Mouse (Mus musculus): ENCODE measurements around the gene Ccdc34. TPM values are rescaled to one million over a fixed set of nuclear protein-coding genes. Genes with fewer than 3 reads are reported as not detected.

The Ccdc34 gene
- polyA plus RNA-seq, 1 experiment = 11.0 TPM

- Histone ChIP-seq H3ac (ENCODE audit: control insufficient read depth, insufficient read length) (no peak overlapping the region), H3K79me2 (ENCODE audit: control insufficient read depth, insufficient read depth) (no peaks in the 10 kb centered on the region), H3K4me2 (ENCODE audit: low read depth) (peak overlapping the region; percentile 0), H3K27me3 (ENCODE audit: control insufficient read depth, insufficient read depth, insufficient read length) (no peaks in the 10 kb centered on the region), H3K4me3 (no peak overlapping the region), H3K36me3 (ENCODE audit: control insufficient read depth, insufficient read depth) (no peaks in the 10 kb centered on the region)
- no peak for TF ChIP-seq USF1 (IDR thresholded peaks at IDR 0.05; ENCODE audit: low read depth)
- TF ChIP-seq E2F4 (IDR thresholded peaks at IDR 0.05; ENCODE audit: insufficient read depth) = no peak
- no peak for TF ChIP-seq CEBPB (IDR thresholded peaks at IDR 0.05; ENCODE audit: insufficient read depth, poor library complexity, severe bottlenecking)
- TF ChIP-seq POLR2AphosphoS2 (IDR thresholded peaks at IDR 0.05; ENCODE audit: insufficient read length, low read depth) = no peak
- TF ChIP-seq TCF12 (IDR thresholded peaks at IDR 0.05; ENCODE audit: insufficient read depth, poor library complexity, severe bottlenecking) = no peak
- no peak for TF ChIP-seq MYOG (IDR thresholded peaks at IDR 0.05; ENCODE audit: control insufficient read depth in 1 of 3, insufficient read depth in 1 of 3, insufficient read length in 2 of 3, low read depth in 2 of 3)
- TF ChIP-seq MAX (IDR thresholded peaks at IDR 0.05; ENCODE audit: low read depth) = no peak
- TF ChIP-seq MYOD1 (IDR thresholded peaks at IDR 0.05; ENCODE audit: control insufficient read depth in 1 of 3, insufficient read length in 2 of 3, low read depth in 2 of 3) = no peak
These were observed 131.6 kb downstream of the Ccdc34 start for GRCm38 (mm10) chr2:110149246-110149645.

DNA sequence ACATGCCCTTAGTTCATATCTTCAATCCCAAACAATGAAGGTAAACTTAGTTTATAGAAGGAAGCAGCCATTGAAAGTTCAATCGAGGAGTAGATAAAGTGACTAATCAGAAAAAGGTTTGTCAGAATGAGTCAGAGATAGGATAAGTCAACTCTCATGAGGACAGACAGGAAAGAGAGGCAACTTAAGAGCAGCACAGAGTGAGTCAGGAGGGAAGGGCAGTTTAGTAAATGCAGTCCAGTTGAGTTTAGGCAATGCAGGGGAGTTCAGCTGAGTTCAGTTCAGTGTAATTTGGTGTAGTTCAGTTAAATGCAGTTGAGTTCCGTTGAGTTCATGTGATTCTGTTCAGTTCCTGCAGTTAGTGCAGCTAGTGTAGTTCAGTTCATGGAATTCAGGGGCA lies 138.7 kb downstream of the Ccdc34 start:
- H3K4me3 ChIP-seq = no peak overlapping the region
- TF ChIP-seq POLR2AphosphoS2 (IDR thresholded peaks at IDR 0.05; ENCODE audit: insufficient read length, low read depth) (no peak), POLR2A (IDR thresholded peaks at IDR 0.05; ENCODE audit: insufficient read length, low read depth) (no peak), MYOG (IDR thresholded peaks at IDR 0.05; ENCODE audit: control insufficient read depth in 1 of 3, insufficient read depth in 1 of 3, insufficient read length in 2 of 3, low read depth in 2 of 3) (no peak), TCF12 (IDR thresholded peaks at IDR 0.05; ENCODE audit: insufficient read depth, poor library complexity, severe bottlenecking) (no peak), MYOD1 (IDR thresholded peaks at IDR 0.05; ENCODE audit: control insufficient read depth in 1 of 3, insufficient read length in 2 of 3, low read depth in 2 of 3) (no peak), REST (IDR thresholded peaks at IDR 0.05; ENCODE audit: insufficient read depth, insufficient read length) (no peak), TCF3 (IDR thresholded peaks at IDR 0.05; ENCODE audit: insufficient read length, low read depth) (no peak), CEBPB (IDR thresholded peaks at IDR 0.05; ENCODE audit: insufficient read depth, poor library complexity, severe bottlenecking) (no peak), USF1 (IDR thresholded peaks at IDR 0.05; ENCODE audit: low read depth) (no peak), SRF (IDR thresholded peaks at IDR 0.05; ENCODE audit: control insufficient read depth, insufficient read length, low read depth) (no peak), MAX (IDR thresholded peaks at IDR 0.05; ENCODE audit: low read depth) (no peak), E2F4 (IDR thresholded peaks at IDR 0.05; ENCODE audit: insufficient read depth) (no peak)
- H3K79me2 ChIP-seq (ENCODE audit: control insufficient read depth, insufficient read depth) = no peaks in the 10 kb centered on the region
- H3K27me3 ChIP-seq (ENCODE audit: control insufficient read depth, insufficient read depth, insufficient read length) = no peaks in the 10 kb centered on the region
- H3K4me2 ChIP-seq (ENCODE audit: low read depth) = no peak overlapping the region
- H3ac ChIP-seq (ENCODE audit: control insufficient read depth, insufficient read length) = no peak overlapping the region
- no peaks in the 10 kb centered on the region for H3K36me3 ChIP-seq (ENCODE audit: control insufficient read depth, insufficient read depth)

- no peaks in the 10 kb centered on the region for H3K79me2 ChIP-seq (ENCODE audit: control insufficient read depth, insufficient read depth)
- TF ChIP-seq REST (IDR thresholded peaks at IDR 0.05; ENCODE audit: insufficient read depth, insufficient read length) (no peak), MAX (IDR thresholded peaks at IDR 0.05; ENCODE audit: low read depth) (no peak), TCF12 (IDR thresholded peaks at IDR 0.05; ENCODE audit: insufficient read depth, poor library complexity, severe bottlenecking) (peak; percentile 12), TCF3 (IDR thresholded peaks at IDR 0.05; ENCODE audit: insufficient read length, low read depth) (no peak), MYOD1 (IDR thresholded peaks at IDR 0.05; ENCODE audit: control insufficient read depth in 1 of 3, insufficient read length in 2 of 3, low read depth in 2 of 3) (peak in 1 of 3 experiments; percentile 35), CEBPB (IDR thresholded peaks at IDR 0.05; ENCODE audit: insufficient read depth, poor library complexity, severe bottlenecking) (0 out of 2 replicates have a peak, but pooled peaks have one; percentile 25), E2F4 (IDR thresholded peaks at IDR 0.05; ENCODE audit: insufficient read depth) (no peak)
These were observed 147.4 kb downstream of the Ccdc34 start for GRCm38 (mm10) chr2:110165003-110165402.

GRCm38 (mm10) chr2:110167694-110168093 lies 150.1 kb downstream of the Ccdc34 start:
- H3K4me2 ChIP-seq (ENCODE audit: low read depth) = peak overlapping the region; percentile 53
- TF ChIP-seq TCF3 (IDR thresholded peaks at IDR 0.05; ENCODE audit: insufficient read length, low read depth) = no peak
- no peak for TF ChIP-seq SRF (IDR thresholded peaks at IDR 0.05; ENCODE audit: control insufficient read depth, insufficient read length, low read depth)
- TF ChIP-seq MYOG (IDR thresholded peaks at IDR 0.05; ENCODE audit: control insufficient read depth in 1 of 3, insufficient read depth in 1 of 3, insufficient read length in 2 of 3, low read depth in 2 of 3) = no peak
- TF ChIP-seq CEBPB (IDR thresholded peaks at IDR 0.05; ENCODE audit: insufficient read depth, poor library complexity, severe bottlenecking) = 0 out of 2 replicates have a peak, but pooled peaks have one; percentile 24
- TF ChIP-seq USF1 (IDR thresholded peaks at IDR 0.05; ENCODE audit: low read depth) = peak; percentile 79
- no peaks in the 10 kb centered on the region for H3K79me2 ChIP-seq (ENCODE audit: control insufficient read depth, insufficient read depth)
- H3K27me3 ChIP-seq (ENCODE audit: control insufficient read depth, insufficient read depth, insufficient read length) = no peaks in the 10 kb centered on the region
- H3ac ChIP-seq (ENCODE audit: control insufficient read depth, insufficient read length) = no peak overlapping the region
- no peaks in the 10 kb centered on the region for H3K36me3 ChIP-seq (ENCODE audit: control insufficient read depth, insufficient read depth)
- H3K4me3 ChIP-seq = no peak overlapping the region

More at GRCm38 (mm10) chr2:110165003-110165402, 147.4 kb downstream of the Ccdc34 start:
- H3ac ChIP-seq (ENCODE audit: control insufficient read depth, insufficient read length) = no peak overlapping the region
- no peaks in the 10 kb centered on the region for H3K36me3 ChIP-seq (ENCODE audit: control insufficient read depth, insufficient read depth)
- H3K4me3 ChIP-seq = no peak overlapping the region
- H3K4me2 ChIP-seq (ENCODE audit: low read depth) = peak overlapping the region; percentile 77
- H3K27me3 ChIP-seq (ENCODE audit: control insufficient read depth, insufficient read depth, insufficient read length) = no peaks in the 10 kb centered on the region

DNA sequence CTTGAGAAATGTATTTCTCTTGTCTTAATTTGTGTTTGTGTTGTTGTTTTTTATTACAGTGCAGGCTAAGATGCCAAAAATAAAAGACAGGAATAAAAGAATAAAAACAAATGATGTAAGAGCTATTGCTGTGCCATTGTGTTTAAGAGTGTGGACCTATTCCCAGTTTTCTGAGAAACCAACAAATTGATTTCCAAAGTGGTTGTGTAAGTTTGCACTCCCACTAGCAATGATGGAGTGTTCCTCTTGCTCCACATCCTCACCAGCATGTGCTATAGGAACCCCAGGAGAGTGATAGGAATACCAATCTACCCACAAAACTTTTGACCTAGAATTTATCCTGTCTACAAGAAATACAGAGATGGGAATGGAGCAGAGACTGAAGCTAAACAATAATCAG lies 150.7 kb downstream of the Ccdc34 start:
- Histone ChIP-seq H3K27me3 (ENCODE audit: control insufficient read depth, insufficient read depth, insufficient read length) (no peaks in the 10 kb centered on the region), H3ac (ENCODE audit: control insufficient read depth, insufficient read length) (no peak overlapping the region), H3K4me2 (ENCODE audit: low read depth) (peak overlapping the region; percentile 53), H3K79me2 (ENCODE audit: control insufficient read depth, insufficient read depth) (no peaks in the 10 kb centered on the region), H3K4me3 (no peak overlapping the region), H3K36me3 (ENCODE audit: control insufficient read depth, insufficient read depth) (no peaks in the 10 kb centered on the region)
- TF ChIP-seq SRF (IDR thresholded peaks at IDR 0.05; ENCODE audit: control insufficient read depth, insufficient read length, low read depth) = no peak
- no peak for TF ChIP-seq TCF12 (IDR thresholded peaks at IDR 0.05; ENCODE audit: insufficient read depth, poor library complexity, severe bottlenecking)
- no peak for TF ChIP-seq USF1 (IDR thresholded peaks at IDR 0.05; ENCODE audit: low read depth)
- TF ChIP-seq MYOG (IDR thresholded peaks at IDR 0.05; ENCODE audit: control insufficient read depth in 1 of 3, insufficient read depth in 1 of 3, insufficient read length in 2 of 3, low read depth in 2 of 3) = no peak
- TF ChIP-seq MAX (IDR thresholded peaks at IDR 0.05; ENCODE audit: low read depth) = no peak
- TF ChIP-seq POLR2A (IDR thresholded peaks at IDR 0.05; ENCODE audit: insufficient read length, low read depth) = no peak
- no peak for TF ChIP-seq MYOD1 (IDR thresholded peaks at IDR 0.05; ENCODE audit: control insufficient read depth in 1 of 3, insufficient read length in 2 of 3, low read depth in 2 of 3)
- TF ChIP-seq TCF3 (IDR thresholded peaks at IDR 0.05; ENCODE audit: insufficient read length, low read depth) = no peak
- no peak for TF ChIP-seq REST (IDR thresholded peaks at IDR 0.05; ENCODE audit: insufficient read depth, insufficient read length)
- no peak for TF ChIP-seq POLR2AphosphoS2 (IDR thresholded peaks at IDR 0.05; ENCODE audit: insufficient read length, low read depth)
- TF ChIP-seq E2F4 (IDR thresholded peaks at IDR 0.05; ENCODE audit: insufficient read depth) = no peak

Data from myocyte (in vitro differentiated cells).